Mouse (Mus musculus): ENCODE measurements around the gene Polr2b.
A peak's percentile ranks its signal among the peaks of the same experiment; 100 is the strongest.

Polr2b gene

DNA sequence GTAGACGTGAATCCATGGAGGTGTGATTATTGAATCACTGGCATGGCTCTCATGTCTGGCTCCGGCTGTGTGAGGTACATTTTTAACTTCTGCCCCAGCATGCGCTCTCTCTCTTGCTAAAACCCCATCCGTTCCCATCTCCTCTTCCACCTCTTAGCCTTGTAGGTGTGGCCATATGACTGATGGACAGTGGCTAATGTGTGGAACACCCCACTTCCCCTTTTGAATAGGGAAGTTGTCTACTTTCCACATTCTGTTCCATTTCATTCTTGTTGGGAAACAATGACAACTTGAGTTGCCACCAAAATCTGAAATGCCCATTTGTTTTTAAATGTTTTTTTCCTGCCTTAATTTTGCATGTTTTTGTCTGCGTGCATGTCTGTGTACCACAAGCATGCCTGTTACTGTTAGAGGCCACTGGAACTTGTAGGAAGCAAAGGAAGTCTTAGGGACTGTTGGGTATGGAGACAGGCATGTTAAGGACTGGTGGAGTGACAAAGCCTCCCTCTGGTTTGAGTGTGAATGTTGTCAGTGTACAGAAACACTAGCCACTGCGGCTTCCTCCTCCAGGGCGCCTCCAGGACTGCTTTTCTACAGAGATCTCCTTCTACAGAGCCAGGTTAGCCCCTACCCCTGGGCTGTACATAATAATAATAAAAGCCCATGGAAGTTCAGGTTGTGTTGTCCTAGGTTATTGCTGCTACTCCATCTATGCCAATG is 17.0 kb upstream of the Polr2b start:
- no peak for DNase-seq (ENCODE audit: low spot score in 2 of 2)

DNA sequence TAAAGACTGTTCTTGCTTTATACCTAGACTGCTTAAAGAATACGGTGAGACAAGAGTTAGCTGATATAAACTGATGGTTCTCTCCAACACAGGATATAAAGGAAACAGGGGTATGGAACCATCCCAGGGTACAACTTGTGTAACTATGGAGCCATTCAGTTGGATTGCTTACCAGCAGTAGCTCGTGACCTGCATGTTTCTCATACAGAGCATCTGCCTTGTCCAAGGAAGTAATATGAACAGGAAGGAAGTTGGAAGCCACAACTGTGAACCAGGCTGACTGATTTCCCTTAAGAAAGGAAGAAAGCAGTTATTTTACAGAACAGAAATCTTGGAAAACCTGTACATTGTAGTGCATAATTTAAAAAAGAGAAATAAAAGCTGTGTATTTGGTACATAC is 10.5 kb upstream of the Polr2b start:
- no peak for DNase-seq (ENCODE audit: low spot score in 2 of 2)

DNA sequence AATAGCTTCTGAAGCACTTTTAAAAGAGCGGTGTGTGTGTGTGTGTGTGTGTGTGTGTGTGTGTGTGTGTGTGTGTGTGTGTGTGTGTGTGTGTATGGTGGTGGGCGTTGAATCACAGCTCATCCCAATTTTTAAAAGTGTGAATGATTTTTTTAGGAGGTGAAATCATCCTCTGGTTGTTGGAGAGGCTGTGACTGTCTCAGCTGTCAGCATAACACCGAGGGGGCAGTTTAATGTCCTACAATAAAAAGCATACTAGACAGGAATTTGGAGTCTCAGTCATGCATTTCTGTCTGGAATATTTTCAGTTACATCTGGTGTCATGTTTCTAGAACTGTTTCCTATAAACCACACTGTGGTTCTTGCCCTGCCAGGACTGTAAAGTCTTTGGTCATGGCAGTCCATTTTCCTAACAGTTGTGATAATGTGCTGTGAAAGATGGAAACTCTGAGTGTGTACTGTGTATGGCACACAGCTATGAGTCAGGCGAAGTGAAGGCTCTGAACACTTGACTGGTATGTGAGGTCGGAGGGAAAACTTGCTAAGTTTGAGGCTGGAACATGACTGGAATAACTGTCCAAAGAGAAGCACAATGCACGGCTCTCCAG is 8.5 kb upstream of the Polr2b start:
- no peak for DNase-seq (ENCODE audit: low spot score in 2 of 2)

DNA sequence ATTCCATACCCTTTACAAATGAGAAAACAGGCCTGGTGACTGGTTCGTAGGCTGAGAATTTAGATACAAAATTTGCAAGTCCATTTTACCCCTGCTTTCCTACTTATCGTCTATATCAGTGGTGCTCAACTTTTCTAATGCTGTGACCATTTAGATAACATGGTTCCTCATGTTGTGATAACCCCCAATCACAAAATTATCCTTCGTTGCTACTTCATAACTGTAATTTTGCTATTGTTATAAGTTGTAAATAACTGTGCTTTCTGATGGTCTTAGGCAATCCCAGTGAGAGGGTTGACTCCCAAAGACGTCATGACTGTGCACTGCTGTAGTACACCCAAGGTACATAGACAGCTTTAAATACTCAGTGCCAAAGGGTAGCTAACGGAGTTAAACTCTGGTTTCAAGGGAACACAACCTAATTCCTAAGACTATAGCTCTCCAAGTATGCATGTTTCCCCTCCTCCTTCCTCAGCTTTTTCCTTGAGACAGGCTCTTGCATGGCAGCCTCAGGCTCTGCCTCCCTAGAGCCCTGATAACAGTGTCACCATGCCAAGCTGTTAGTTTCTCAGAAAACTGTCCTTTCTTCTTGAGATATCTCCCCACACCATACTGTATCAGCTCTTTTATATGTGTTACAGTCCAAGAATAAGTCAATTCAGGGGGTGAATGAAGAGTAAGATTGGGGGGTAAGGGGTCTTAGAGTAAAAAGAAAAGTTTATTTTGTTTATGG is 2.0 kb upstream of the Polr2b start:
- DNase-seq (ENCODE audit: low spot score in 2 of 2) = no peak

DNA sequence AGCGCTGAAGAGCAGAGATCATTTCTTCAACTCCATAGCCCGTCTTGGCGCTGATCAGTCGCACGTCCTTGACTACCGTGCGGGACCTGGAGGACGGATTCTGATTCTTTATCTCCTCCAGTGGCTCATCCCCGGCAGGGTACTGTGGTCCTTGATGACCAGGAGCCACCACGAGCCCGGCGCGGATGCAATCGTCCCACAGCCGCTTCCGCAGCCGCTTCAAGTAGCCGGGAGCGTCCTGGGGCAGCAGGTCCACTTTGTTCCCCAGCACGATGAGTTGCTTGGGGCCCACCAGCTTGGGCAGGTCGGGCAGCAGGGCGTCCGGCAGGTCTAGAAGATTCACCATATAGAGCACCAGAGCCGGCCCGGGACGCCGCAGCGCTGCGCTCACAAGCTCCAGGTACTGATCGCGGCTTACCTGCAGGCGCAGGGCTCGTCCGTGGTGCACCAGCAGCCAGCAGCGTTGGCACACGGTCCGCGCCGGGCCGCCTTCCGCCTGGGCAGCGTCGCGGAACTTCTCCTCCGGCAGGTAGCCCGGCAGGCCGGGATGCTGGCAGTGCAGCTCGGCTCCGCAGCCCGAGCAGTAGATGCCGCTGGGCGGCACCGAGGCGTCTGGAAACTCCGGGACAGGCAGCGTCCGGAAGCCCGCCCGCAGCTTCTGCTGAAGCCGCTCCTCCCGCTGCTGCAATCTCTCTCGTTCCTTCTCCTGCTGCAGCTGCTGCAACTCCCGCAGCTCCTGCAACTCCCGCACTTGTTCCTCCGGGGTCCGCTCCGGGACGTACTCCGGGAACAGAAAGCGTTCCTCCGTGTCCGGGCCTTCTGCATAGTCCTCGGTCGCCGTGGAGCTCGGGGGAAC is 668 bp upstream of the Polr2b start:
- peak; percentile 50 to 80 for DNase-seq (ENCODE audit: low spot score in 2 of 2)

DNA sequence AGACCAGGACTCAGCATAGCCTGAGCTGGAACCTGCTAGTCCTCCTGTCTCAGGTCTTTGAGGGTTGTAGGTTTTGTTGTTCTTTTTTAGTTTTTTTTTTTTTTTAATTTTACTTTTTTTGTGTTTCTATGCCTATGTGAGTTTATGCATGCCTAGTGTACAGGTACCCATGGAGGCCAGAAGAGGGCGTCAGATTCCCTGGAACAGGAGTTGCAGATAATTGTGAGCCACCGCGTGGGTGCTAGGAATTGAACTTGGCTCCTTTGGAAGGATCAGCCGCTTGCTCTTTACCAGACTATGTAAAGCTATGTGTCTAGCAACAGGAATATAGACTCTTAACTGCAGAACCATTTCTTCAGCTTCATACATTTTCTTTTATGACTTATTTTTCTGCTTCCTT is 4.3 kb downstream of the Polr2b start:
- DNase-seq (ENCODE audit: low spot score in 2 of 2) = no peak

DNA sequence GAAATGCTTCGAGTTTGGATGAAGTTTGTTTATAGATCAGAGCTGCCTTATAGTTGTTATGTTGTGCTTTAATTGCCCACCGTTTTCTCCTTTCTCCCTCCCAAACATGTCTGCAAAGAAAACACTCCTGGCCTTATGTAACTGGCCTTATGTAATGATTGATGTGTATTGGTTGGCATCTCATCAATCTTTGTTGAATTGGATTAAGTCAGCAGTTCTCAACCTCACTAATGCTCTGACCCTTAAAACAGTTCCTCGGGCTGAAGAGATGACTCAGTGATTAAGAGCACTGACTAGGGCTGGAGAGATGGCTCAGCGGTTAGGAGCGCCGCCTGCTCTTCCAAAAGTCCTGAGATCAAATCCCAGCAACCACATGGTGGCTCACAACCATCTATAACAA is 5.0 kb downstream of the Polr2b start:
- DNase-seq (ENCODE audit: low spot score in 2 of 2) = no peak

DNA sequence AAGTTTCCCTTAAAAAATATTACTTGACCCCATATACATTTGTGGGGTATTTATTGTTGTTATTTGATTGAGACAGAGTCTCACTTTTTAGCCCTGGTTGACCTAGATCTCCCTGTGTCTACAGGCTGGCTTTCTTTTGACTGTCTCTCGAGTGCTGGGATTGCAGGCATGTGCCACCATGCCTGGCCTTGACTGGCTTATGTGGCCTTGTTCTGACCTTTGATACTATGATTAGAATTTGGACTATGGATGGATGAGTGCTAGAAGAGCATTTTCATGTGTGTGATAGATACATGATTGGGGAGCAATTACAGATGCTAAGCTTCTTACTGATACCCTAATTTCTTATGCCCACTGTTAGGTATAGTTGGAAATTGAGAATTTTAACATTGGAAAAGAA is 15.0 kb downstream of the Polr2b start:
- DNase-seq (ENCODE audit: low spot score in 2 of 2) = no peak

DNA sequence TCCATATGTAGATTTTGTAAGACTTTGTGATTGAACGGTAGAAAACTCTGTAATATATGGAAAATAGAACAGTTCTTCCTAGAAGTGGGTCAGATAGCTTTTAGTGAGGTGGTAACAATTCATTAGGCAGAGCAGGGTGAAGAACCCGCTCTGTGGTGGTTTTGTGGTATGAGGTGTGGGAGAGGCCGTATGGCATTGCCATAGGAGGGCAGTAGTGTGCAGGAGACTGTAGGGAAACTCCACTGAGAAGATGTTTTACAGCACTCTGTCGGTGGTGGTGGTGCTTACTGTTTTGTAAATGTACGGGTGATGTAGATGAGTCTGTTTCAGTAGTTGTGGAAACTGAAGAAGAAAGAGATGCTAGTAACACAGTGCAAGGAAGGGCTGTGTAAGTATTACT is 20.2 kb downstream of the Polr2b start:
- DNase-seq (ENCODE audit: low spot score in 2 of 2) = no peak

DNA sequence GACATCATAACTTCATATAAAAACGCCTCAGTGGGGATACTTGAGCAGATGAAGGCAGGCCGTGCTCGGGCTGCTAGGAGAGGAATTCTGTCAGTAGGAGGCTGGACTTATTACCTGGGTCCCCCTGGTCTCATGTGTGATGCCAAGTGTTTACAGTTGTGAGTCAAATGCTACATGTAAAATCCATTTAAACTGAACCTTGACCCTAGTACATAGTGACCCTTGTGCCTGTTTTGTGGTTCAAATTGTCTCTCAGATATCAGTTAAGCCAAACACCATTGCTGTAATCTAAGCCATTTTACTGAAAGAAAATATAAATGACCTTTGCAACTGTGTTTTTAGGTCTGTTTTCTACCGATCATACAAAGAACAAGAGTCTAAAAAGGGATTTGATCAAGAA is 30.1 kb downstream of the Polr2b start:
- no peak for DNase-seq (ENCODE audit: low spot score in 2 of 2)

DNA sequence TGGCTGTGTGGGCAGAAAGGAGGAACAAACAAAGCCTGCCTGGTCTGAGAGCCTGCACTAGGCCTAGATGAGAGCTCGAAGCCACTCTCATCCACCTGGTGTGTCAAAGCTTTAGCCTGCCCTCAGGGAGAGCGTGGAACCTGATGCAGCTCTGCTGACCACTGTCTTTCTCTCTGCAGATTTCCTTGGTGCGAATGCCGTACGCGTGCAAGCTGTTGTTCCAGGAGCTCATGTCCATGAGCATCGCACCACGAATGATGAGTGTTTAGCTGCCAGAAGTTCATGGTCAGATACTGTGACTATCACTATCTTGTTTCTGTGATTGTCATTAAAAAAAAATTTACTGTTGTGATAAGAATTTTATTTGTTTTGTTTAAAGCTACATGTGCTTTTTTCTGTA is 39.0 kb downstream of the Polr2b start:
- no peak for DNase-seq (ENCODE audit: low spot score in 2 of 2)

DNA sequence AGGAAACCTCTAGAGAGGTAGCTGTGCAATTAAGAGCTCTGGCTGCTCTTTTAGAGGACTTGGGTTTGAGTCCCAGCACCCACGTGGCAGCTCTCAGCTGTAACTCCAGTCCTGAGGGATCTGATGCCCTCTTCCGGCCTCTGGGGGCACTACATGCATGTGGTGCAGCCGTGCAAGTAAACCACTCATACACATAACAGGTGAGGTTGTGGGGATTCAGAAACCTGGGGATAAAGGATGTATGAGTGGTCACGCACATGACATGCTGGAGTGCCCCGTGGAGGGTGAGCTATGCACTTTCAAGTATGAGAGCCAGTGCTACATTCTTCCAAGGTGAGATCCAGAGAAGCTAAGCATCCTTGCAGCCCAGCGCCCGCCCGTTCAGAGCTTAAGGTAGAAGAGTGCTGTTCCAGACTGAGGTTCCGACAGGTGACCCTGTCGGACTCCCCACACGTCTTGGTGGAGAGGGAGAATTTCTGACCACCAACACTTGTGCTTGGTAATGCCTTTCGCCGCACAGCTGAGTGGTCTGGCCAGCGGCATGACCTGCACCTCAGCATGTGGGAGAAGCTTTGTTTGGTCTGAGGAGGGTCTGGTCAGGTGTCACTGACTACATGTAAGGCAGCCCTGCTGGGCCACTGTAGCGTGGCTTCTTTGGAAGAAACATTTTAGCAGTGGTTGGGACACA is 40.2 kb downstream of the Polr2b start:
- DNase-seq (ENCODE audit: low spot score in 2 of 2) = no peak

DNA sequence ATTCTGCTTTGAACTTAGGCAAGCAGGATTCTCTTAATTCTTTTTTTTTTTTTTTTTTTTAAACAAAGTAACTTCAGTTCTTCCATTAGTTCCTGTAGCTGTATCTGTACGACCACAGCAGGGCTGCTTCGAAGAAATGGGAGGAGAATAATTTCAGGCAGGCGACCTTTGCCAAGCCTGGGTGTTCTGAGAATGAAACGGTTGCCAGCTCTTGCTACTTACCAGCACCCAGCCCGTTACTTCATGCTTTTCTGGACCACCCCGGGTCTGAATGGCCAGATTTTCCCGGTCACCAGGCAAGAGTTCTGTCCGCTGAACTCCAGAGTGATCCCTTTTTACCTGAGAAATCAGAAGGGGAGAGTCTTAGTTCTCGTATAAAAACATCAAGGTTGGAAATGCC is 41.7 kb downstream of the Polr2b start:
- no peak for DNase-seq (ENCODE audit: low spot score in 2 of 2)

DNA sequence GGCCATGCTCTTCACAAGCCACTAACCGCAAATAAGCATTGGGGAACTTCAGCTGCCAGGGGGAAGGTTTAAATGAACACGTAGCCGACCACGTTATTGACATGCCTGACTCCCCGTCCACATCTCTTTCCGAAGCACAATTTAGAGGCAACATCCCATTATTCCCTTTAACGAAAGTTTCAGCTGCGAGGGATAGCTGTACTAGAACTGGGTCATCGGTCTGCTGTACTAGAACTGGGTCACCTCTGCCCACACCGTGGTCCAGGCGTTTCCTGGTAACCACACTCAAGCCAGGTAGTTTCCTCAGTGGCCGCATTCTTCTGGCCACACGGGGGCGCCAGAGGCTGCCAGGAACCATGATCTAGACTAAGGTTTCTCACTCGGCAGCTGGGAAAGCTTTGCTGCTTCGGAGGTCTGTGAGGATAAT is 44.4 kb downstream of the Polr2b start:
- peak; percentile 73 to 91 for DNase-seq (ENCODE audit: low spot score in 2 of 2)

DNA sequence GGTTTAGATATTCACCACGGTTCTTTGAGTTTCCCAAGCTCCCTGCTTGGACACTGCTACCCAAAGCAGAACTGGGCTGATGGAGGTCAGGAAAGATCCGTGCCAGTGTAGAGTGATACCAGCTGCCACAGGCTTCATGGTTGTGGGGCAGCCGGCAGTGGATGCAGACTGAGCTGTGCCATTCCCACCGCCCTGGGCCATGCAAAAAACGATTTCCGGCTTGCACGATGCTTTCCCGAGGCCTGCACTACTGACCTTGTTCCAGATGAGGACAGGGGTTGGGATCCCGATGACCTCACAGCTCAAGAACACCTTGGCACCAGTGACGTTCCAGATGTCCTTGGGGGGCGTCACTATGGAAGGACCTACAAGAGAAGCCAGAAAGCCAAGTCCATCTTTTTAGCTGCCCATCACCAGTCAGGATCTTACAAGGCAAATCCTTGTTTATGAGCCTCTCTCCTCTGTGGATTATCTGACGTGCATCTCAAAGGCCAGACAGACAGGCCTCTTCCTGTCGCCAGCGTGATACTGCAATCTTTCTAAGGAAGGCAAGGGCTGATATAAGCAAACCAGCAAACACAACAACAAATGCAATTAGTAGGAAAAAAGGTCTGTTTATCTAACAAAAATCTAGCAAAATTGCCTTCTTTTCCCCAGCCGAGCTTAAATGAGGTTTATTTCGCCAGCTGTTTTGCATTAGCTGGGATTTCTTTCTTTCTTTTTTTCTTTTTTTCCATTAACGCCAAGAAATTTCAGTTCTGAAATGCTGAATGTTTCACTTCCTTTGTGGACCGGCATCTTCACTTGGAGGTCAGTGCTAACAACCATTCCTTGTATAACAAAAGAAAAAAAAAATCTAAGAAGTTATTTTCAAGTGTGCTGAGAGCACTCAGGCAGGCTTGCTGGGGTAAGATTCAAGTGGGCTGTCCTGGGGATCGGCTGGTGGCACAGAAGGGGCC is 45.6 kb downstream of the Polr2b start:
- no peak for DNase-seq (ENCODE audit: low spot score in 2 of 2)

DNA sequence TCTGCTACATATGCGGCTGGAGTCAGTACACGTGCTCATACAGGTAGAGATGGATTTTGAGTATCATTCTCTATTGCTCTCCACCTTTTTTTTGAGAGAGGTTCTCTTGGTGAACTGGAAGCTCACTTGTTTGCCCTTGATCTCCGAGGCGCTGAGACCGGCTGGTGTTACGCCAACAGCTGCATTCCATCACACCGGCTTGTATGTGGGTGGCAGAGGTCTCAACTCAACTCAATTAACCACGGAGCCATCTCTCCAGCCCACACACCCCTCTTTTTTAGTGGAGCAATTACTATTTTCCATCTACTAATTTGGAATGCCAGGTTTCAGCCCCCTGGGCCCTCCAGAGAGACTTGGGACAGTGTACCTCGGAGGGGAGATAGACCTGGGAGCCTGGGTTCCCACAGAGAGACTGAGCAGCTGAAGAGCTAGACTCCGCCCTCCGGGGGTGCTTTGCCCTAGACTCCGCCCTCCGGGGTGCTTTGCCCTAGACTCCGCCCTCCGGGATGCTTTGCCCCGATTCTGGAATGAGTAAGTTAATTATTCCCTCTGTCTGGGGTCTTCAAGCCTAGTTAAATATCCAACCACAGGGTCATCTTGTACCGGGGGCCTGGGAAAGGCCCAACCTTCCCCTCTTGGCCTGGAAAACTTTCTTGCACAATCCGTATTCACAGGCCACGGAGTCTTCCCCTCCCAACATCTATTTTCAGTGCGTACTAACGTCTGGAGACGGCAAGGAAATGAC is 47.6 kb downstream of the Polr2b start:
- peak; percentile 49 to 72 for DNase-seq (ENCODE audit: low spot score in 2 of 2)

DNA sequence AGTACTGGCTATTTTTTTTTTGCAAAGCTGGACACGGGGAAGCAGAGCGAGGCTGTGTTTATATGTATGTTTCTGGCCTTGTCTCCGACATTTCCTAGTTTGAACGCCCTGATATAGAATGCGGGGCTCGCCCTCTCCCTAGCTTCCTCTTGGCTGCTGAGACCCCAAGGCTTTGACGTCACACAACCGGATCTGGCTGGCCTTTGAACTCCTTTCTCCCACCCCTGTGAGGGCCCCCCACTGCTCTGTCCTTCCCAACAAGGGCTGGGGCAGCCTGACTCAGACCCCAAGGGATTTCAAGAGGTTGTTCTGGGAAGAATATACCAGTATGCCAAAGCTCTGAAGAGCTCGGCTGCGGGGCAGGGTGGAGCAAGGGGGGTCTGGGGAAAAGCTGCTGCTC is 48.4 kb downstream of the Polr2b start:
- DNase-seq (ENCODE audit: low spot score in 2 of 2) = no peak

DNA sequence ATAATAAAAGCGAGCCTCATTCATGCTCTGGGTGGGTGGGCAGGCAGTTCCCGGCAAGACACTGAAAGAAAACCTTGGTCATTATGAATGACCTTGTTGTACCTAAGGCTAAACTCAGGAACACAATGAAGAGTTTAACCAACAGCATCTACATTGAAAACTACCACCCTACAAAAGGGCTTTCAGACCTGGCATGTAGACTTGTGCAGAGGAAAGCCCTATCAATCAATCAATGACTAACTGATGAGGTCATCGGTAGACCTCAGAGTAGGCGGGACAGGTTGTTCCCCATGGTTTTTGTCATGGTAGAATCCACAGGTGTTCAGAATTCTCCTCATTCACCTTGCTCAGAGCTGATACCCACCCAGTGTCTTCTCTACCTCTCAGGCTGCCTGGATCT is 50.0 kb downstream of the Polr2b start:
- DNase-seq (ENCODE audit: low spot score in 2 of 2) = no peak

DNA sequence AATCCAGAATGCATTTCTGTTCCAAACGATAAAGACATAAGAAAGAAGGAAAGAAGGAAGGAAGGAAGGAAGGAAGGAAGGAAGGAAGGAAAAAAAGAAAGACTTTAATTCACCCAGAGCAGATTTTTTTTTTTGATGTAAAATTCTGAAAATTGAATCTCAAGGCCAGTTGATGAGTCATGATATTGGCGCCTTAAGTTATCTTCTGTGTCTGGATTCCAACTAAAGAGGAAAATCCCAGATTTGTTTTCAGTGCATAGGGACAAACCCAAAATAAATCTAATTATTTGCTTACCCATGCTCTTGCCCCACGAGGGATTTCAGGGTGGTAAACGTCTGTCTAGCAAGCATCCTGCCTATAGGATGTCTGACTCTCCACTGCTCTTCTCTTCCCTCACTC is 51.1 kb downstream of the Polr2b start:
- DNase-seq (ENCODE audit: low spot score in 2 of 2) = no peak

DNA sequence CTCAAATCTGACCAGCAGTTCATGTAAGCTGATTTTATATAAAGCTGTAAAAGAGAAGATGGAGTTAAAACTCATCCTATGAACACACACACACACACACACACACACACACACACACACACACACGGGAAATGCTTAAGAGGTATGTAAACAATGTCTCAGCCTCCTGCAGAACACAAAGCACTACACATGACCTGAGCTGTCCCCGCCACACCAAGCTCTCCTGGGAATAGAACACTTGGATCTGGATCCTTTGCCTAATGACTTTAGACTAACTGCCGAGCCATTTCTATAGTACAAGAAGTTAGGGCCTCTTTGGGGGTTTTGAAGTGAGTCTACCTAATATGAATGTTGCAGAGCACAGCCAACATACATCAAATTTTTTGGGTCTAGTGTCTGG is 52.2 kb downstream of the Polr2b start:
- no peak for DNase-seq (ENCODE audit: low spot score in 2 of 2)
